Mouse (Mus musculus): ENCODE results near the gene Prkrip1.
A peak's percentile ranks its signal among the peaks of the same experiment; 100 is the strongest.
"Not testable (repeated sequence)": the region's sequence is repeated elsewhere in the genome, so short reads cannot be mapped to it uniquely, and the experiment has no call there.

Gene Prkrip1

DNA sequence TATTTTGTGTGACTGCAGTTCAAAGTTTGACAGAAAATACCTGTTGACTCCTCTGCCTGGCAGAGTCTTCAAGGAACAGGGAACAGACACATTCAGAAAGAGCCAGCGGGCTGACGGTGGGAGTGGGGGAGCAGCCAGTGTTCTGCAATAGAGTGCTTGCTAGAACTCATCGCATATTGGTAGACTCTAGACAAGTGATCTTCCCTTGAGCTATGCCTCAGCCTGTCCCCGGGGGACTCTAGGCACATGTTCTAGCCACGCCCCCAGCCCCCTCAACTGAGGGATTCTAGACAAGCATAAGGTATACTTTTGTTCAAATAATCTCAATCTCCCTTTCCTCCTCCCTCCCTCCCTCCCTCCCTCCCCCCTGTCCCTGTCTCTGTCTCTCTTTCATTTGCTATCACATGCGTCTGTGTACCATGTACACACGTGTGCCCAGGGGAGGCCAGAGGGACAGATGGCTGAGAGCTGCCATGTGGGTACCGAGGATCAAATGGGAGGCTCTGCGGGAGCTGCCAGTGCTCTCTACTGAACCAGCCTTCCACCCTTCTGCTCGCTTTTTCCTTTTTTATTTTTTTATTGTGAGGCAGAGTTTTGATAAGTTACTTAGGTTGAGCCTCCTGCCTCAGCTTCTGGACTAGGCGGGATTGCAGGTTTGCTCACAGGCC lies 34.8 kb downstream of the Prkrip1 start:
- no peak for DNase-seq (ENCODE audit: low spot score)

GRCm38 (mm10) chr5:136160084-136160483 lies 38.7 kb downstream of the Prkrip1 start:
- peak; percentile 69 for DNase-seq (ENCODE audit: low spot score)

GRCm38 (mm10) chr5:136155399-136155798 lies 43.4 kb downstream of the Prkrip1 start:
- peak; percentile 57 for DNase-seq (ENCODE audit: low spot score)

DNA sequence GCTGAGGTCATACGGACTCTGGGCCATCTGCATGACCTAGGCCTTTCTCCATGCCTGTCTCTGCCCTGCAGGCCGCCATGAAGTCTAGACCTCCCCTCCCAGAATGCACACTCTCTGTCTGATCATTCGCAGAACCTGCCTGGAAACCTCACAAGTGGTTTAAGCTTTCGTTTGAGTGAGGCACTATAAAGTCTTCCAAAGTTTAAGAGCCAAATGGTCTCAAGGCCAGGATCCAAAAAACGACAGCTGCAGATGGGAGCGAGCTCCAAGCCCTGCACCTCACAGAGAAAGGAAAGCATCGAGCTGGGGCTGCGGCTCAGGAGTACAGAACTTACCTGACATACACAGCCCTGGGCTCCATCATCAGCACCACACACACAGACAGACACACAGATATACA lies 46.4 kb downstream of the Prkrip1 start:
- DNase-seq (ENCODE audit: low spot score) = no peak

- DNase-seq (ENCODE audit: low spot score) = not testable (repeated sequence)
Measured at GRCm38 (mm10) chr5:136149134-136149576, 49.6 kb downstream of the Prkrip1 start.

DNA sequence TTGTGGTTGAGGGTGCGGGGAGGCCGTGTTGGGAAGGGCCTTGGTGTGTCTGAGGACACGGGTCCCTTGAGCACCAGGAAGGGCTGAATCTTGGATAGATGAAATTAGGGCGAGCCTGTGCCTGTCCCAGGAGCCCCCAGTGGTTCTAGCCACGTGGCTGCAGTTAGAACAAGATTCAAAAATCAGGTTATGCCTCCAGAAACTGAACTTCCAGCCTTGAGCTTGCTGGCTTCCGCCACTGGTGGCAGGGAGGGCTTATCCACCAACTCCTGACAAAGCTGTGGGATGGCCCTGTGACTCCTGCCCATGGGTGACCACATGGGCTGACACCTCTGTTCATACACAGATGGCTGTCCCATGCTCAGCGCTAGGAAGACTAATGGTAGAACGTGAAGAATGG lies 51.1 kb downstream of the Prkrip1 start:
- no peak for DNase-seq (ENCODE audit: low spot score)

DNA sequence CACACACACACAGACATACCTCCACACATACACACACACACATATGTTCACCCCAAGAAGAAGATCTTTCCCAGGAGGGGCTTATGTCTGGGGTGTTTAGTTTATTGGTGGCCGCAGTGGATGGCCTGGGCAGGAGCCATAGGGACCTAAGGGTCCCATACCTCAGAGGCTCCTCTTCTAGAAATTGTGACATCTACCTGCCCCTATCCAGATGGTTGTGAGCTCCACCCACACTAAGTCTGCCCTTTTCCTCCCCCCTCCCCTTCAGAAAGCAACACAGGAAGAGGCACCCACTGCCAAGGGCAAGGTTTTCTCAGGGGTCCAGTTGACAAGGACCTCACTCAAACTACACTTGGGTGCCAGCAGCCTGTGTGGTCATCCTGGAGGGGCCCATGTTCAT lies 51.8 kb downstream of the Prkrip1 start:
- DNase-seq (ENCODE audit: low spot score) = no peak

- no peak for DNase-seq (ENCODE audit: low spot score)
Measured at GRCm38 (mm10) chr5:136144606-136145430, 53.9 kb downstream of the Prkrip1 start.

DNA sequence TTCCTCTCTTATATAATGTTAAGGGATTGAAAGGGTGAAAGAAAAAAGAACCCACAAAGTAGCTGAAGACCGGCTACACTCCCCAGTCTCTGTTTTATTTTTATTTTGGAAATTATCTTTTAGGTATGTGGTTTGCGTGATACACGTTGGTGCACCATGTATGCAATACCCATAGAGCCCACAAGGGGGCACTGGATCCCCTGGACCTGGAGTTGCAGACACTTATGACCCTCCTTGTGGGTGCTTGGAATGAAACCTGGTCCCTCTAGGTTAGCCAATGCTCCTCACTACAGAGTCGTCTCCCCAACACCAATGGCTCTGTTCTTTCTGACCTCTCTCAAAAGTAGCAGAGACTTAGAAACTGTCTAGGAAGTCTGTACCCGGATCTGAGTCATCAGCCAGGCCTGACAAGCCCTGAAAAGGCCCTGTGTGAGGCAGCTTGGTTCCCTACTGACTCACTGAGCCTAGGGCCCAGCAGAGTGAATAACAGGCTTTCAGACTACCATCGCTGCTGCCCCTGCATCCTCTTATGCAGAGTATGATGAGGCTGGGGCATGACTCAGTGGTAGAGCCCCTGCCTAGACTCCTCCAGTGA lies 55.5 kb downstream of the Prkrip1 start:
- peak; percentile 16 for DNase-seq (ENCODE audit: low spot score)

GRCm38 (mm10) chr5:136142746-136143145 lies 56.0 kb downstream of the Prkrip1 start:
- DNase-seq (ENCODE audit: low spot score) = no peak

GRCm38 (mm10) chr5:136140057-136140482 lies 58.7 kb downstream of the Prkrip1 start:
- DNase-seq (ENCODE audit: low spot score) = no peak

- DNase-seq (ENCODE audit: low spot score) = no peak
Measured at GRCm38 (mm10) chr5:136139393-136139792, 59.4 kb downstream of the Prkrip1 start.

DNA sequence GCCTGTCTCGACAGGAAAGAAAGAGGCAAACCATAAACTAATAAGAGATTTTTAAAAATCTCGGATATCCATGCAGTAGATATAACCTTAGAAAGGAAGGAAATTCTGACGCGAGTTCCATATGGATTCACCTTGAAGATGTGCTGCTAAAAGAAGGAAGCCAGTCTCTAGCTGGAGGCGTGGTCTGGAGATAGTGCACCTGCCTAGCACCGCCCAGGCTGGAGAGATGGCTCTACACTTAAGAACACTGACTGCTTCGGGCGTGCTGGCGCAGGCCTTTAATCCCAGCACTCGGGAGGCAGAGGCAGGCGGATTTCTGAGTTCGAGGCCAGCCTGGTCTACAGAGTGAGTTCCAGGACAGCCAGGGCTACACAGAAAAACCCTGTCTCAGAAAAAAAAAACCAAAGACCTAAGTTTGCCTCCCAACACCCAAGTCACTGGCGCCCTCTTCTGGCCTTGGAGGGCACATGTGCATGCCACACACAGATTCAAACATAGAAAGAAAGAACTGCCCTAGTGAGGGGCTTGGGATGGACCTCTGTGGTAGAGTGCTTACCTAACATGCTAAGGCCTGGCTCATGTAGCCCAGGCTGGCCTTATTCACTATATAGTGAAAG lies 61.0 kb downstream of the Prkrip1 start:
- peak; percentile 81 for DNase-seq (ENCODE audit: low spot score)

GRCm38 (mm10) chr5:136136292-136136990 lies 62.3 kb downstream of the Prkrip1 start:
- peak; percentile 37 for DNase-seq (ENCODE audit: low spot score)

DNA sequence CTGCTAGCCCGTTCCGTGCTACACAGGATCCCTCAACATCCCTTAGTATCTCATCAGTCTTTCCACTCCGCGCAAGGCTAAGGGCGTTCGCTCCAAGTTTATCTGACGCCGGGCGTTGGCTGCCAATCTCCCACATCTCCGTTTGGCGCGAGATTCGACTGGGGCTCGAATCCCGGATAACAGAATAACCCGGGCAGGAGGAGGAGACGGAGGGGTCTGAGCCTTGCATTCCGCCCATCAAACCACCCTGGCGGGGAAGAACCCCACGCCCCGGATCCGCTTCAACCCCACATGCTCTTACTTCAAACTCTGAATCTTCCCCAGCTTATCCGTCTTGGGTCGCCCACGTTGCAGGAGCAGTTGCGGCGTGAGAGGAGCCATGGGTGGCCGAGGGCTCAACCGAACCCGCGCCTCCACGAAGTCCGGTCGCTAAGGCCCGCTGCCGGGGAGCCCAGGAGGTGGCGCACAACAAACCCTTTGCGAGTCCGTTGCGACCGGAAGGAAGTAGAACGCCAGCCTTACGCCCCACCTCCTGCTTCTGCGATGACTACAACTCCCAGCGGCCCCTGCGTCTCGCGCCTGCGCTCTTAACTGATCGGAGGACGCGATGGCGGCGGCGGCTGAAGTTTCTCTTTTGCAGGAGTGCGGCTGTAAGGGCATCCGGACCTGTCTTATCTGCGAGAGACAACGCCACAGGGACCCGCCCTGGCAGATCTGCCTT lies 63.0 kb downstream of the Prkrip1 start, which contains the start of the genes Lrwd1 and Alkbh4:
TSS of gene Lrwd1 (minus strand) at position 504 of the 721 bp plus-strand sequence.
TSS of gene Alkbh4 (plus strand) at position 576 of the 721 bp plus-strand sequence.
- DNase-seq (ENCODE audit: low spot score) = peak; percentile 98
